Mouse (Mus musculus) kidney, adult 9 months (tissue): ENCODE results near the gene Ankrd33.
A peak's percentile ranks its signal among the peaks of the same experiment; 100 is the strongest.

Experiments
- DNase-seq: peaks from one replicate; pipeline ENCODE4 v3.0.0; 2022

The Ankrd33 gene

GRCm38 (mm10) chr15:101126876-101127544, 11.5 kb downstream of the Ankrd33 start:
- DNase-seq = peak; percentile 32

DNA sequence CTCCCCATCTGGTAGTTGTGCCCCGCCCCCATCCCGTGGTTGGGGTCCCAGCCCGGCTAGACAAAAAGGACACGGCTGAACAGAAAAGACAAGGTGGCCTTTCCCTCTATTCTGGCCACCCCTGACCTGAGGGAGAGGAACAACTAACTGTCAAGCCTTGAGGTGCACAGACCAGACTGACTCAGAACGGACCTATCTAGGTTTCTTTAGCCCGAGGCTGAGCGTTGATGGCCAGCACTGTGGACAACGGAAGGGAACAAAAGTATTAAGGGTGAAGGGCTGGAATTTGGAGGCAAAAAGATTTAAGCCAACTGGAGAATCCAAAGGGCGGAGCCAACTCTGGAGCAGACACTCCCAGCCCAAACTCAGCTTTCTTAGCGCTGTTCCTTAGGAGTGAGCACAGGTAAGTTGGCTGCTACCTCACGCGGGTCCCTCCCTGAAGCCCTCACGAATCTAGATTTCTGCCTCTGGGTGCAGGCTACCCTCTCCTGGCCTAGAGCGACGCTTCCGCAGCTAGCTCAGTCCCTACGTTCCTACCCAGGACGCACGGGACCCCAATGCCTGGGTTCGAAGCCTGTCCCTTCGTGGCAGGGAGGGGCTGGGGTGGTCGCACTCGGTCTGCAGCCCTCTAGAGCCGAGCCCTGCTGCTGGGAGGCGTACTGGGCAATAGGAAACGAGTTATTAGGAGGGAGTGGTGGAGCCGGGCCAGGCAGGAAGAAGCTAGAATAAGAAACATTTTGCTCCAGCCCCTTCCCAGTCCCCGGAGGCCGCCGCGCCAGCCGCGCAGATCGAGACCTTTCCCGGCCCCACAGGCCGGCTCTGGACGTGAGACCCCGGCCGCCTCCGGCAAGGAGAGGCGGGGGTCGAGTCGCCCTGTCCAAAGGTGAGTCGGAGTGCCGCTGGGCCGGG, 12.9 kb downstream of the Ankrd33 start, which contains the start of gene Acvrl1:
Acvrl1 (plus strand) TSS at position 342 of the 909 bp plus-strand sequence.
- peak; percentile 51 for DNase-seq

DNA sequence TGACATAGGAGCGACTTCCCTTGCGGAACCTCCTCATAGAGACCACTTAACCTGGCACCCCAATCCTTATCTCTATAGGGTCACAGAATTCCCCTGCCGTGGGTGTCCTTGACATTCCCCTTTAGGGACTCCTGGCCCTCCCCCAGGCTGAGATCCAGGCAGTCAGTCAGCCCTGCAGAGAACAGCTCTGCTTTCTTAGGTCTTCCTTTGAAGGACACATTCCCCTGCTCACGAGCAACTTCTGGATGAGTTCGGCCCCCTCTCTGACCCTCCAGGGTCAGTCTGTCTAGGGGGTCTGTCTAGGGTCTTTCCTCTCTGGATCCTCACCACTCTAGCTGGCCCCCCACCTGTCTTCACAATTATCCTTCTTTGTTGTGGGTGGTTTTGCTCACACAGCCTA, 13.9 kb downstream of the Ankrd33 start:
- no peak for DNase-seq

DNA sequence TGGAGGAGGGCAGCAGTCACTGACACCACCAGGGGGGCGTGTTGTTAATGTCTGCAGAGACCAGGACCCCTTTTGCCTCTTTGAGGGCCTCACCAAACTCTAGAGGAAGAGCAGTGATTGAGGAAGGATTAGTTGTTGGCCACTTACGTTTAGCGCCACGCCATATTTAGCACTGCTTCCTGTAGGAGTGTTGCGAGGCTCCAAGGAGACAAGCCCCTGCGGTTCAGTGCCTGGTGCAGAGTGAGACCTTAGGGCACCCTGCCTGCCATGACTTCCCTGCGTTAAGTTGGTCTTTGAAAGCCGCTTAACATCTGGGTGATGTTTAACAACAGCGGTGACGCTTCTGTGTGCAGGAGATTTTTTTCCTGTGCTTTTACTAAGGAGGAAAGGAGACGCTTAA, 15.9 kb downstream of the Ankrd33 start:
- DNase-seq = no peak

- no peak for DNase-seq
These were observed 16.5 kb downstream of the Ankrd33 start for GRCm38 (mm10) chr15:101132041-101132440.

GRCm38 (mm10) chr15:101132761-101133160, 17.2 kb downstream of the Ankrd33 start:
- no peak for DNase-seq

GRCm38 (mm10) chr15:101133993-101134704, 18.6 kb downstream of the Ankrd33 start:
- DNase-seq = no peak

DNA sequence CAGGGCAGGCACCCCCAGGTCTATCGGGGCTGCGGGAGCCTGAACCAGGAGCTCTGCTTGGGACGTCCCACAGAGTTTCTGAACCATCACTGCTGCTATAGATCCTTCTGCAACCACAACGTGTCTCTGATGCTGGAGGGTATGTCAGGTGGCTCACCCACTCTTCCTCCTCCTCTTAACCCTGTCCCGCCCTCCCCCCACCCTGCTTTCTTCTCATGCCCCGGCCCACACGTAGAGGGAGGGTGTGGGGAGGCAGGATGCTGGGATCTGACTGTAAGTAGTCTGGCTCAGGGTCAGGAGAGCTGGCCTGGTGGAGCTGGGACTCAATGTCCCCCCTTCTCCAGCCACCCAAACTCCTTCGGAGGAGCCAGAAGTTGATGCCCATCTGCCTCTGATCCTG, 19.9 kb downstream of the Ankrd33 start:
- no peak for DNase-seq

GRCm38 (mm10) chr15:101137455-101137854, 21.9 kb downstream of the Ankrd33 start:
- DNase-seq = no peak

GRCm38 (mm10) chr15:101138675-101139074, 23.1 kb downstream of the Ankrd33 start:
- no peak for DNase-seq

DNA sequence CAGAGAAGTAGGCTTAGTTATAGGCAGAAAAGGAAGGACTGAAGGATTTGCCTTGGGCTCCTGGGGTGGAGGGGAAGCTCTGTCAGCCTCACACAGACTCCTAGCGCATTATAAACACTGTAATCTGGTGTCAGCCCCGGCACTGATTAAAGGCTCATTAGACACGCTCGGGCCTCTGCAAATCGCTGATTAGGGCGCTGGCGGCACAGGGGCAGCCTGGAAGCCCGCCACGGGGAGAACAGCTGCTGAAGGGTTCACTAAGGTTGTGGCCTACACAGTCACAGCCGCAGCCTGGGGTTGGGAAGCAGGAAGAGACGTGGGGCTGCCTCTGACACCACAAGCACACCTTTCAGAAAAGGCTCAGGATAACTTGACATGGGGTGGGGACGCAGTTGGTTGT, 24.3 kb downstream of the Ankrd33 start:
- peak; percentile 56 for DNase-seq

DNA sequence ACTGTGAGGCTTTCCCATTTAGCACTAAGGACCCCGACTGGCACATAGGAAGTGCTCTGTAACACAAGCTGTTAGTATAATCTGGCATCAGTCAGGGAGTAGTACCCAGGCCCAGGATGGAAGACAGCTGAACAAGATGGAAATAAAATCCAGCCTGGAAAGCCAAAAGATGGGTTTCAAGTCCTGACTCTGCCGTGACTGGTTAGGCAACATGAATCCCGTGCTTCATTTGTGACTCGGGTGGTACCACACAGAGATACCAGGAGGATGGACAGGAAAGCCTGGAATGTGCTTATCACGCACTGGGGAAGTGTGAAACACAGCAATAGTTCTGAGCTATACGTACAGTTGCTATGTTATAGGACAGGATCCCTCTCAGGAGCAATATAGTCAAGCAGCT, 25.0 kb downstream of the Ankrd33 start:
- DNase-seq = no peak

DNA sequence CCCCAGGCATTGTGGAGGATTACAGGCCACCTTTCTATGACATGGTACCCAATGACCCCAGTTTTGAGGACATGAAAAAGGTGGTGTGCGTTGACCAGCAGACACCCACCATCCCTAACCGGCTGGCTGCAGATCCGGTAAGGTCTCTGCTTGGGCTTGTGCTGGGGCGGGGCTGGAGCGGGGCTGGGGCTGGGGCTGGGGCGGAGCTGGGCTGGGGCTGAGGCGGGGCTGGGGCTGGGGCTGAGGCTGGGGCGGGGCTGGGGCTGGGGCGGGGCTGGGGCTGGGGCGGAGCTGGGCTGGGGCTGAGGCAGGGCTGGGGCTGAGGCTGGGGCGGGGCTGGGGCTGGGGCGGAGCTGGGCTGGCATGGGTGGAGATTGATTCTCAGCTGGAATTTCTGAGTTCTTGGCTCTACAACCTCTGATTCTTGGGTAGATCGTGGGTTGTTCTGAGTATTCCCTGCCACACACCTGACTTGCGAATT, 25.5 kb downstream of the Ankrd33 start:
- DNase-seq = peak; percentile 66

DNA sequence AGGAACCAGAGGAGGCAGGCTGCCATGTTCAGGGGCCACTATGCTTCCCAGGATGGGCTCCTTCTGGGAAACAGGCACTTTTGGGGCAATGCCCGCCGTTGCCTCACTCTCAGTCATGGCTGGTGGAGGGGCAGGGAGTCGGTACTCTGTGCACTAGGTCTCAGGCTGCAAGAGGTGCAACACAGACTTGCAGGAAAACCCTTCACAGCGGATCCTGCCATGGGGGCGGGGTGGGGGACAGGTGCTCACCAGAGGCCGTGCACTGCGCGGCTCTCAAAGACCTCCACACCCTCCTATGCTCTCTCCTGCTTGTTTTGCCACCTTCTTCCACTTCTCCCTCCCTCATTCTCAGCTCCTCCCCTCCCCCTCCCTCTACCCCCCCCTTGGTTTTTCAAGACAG, 27.1 kb downstream of the Ankrd33 start:
- DNase-seq = no peak

GRCm38 (mm10) chr15:101143494-101143893, 27.9 kb downstream of the Ankrd33 start:
- DNase-seq = peak; percentile 67

DNA sequence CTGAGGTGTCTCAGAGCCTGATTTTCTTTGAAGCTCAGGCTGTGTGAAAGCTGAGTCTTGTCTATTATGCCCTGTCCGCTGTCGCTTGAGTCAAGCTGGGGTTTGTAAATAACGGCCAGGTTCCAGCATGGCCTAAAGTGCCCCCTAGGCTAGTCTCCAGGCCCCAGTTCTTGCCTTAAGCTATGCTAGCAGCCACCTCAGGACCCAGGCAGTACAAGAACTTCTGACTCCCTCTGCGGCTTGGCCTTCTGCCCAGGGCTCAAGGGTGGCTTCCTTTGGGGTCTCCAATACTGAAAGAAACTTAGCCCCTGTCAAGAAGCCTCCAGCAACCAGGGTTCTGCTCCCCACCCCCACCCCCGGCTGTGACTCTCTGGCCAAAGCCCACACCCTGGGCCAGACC, 28.6 kb downstream of the Ankrd33 start:
- peak; percentile 53 for DNase-seq

GRCm38 (mm10) chr15:101144779-101145178, 29.2 kb downstream of the Ankrd33 start:
- DNase-seq = peak; percentile 89

GRCm38 (mm10) chr15:101145424-101146099, 30.0 kb downstream of the Ankrd33 start:
- DNase-seq = peak; percentile 99

DNA sequence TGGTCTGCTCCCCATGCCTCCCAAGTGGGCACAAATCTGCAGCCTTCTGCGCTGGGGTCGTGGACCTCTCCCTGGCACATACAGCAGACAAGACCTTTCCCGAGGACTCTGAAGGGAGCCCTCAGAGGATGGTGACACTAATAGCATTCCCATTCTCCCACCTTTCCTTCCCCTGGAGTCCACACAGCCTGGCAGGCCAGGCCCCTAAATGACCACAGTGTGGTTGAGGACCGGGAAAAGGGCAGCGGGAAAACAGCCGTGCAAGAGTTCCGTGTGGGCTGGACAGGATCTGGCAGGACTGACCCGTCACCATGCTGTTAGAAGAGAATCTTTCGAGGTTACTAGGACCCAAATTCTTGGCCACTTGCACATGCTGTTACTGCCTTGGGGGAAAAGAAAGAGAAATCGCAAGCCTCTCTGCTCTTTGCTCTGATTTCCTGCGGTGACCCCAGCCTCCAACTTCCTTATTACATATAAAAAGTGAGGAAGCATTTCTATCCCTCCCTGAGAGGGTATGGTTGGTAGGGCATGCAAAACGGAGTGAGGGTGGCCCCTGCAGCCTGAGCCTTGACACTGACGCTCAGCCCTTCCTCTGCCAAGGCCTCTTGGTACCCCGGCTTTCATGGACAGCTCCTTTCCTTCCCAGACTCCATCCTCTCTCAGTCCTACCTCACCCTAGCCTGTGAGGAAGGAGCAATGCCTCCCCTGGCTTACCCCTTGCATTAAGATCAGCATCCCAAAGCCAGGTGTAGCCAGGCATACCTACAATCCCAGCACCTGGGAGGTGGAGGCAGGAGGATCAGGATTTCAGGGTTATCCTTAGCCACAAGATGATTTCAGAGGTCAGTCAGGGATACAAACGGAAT, 30.8 kb downstream of the Ankrd33 start:
- DNase-seq = no peak

DNA sequence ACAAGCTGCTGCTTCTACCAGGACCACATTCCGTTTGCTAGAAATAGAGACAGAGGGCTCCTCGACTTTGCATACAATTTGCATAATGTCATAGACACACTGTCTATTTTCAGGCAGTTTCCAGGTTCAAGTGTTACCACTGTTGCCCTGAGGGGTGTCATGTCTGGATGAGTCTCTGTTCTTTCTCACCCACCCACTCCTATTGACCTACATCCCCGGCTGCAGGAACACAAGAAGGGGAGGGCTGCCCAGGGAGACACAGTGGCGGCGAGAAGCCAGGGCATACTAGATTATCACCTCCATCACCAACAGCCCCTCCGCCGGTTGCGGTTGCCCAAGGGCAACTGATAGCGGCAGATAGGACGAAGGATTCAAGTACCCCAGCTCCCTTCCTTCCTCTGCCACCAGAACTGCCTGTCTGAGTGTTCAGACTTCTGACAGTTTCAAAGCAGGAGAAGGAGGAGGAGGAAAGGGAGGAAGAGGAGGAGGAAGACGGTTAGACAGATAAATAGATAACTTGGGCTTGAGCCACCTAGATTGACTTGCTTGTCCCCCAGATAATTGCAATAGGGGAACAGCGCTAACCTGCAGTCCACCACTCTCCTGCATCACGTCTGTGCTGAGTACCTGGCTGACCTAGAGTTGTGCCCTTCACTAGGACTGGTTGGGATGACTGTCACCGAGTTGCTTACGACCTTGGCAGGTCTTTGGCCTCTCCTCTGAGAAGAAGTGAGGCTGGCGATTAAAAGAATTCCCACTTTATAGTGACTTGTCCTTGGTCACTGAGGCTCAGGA, 31.8 kb downstream of the Ankrd33 start:
- DNase-seq = no peak

DNA sequence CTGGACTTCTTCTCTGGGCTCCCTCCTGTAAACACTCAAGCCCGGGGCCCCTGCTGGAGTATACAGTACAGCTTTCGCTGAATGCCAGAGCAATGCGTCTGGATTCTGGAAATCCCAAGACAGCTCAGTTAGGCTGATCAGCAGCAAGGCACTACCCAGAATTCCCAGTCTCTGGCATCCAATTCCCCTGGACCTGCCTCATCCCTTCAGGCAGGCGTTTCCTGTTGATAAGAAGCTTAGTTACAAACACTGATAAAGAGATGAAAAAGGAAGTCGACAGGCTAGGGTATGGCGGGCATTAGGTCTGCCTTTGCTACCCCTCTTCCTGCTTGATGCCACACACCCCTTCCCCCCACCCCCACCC, 32.3 kb downstream of the Ankrd33 start:
- DNase-seq = peak; percentile 44
